Mouse (Mus musculus) B cell, adult (primary cell): ENCODE data around the gene Spty2d1. TPM values are rescaled to one million over a fixed set of nuclear protein-coding genes. Genes with fewer than 3 reads are reported as not detected.

Experiments used
- total RNA-seq: library from RNA; stranded (reverse); gene quantifications from 4 replicates; pipeline ENCODE4 v1.2.4, GENCODE M21; 2023; ENCODE audit not compliant: inconsistent age

The Spty2d1 gene
- total RNA-seq = 89.3 to 99.8 TPM (median 96.1 TPM) in 4 replicates

DNA sequence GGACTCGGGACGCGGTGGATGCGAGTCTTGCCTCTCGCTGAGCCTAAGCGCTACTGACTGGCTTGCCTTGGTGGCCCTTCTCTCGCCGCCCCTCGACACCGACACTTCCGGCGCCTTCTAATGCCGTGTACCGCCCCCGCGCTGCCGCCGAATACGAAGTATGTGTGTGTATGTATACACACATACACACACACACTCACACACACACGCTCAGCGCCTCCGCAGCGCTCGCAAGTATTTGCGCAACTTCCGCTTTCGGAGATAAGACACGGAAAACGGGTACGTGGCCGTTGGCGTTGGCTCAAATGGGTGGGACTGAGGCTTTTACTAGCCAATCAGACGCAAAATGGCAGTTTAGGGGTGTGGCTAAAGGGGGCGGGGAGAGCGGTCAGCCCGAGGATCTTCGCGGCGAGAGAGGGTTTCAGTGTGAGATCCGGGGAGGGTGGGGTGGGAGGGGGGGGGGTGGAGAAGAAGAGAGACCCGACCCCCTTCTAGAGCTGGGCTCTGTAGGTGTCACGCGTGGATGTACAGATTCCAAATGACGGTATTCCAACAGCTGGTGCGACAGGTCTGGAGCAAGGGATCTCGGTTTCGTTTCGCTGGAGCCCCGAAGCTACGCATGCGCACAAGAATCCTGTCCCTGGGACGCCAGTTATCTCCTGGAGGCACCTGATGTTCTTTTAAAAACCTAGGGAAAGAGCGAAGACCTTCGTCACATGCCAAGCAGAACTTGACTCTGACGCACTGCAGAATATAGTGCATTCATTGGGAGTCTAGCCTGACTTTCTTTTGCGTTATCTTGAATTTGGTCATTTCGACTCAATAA is at the start of gene Spty2d1:
TSS of gene Spty2d1 (minus strand) at position 244 of the 826 bp plus-strand sequence.

DNA sequence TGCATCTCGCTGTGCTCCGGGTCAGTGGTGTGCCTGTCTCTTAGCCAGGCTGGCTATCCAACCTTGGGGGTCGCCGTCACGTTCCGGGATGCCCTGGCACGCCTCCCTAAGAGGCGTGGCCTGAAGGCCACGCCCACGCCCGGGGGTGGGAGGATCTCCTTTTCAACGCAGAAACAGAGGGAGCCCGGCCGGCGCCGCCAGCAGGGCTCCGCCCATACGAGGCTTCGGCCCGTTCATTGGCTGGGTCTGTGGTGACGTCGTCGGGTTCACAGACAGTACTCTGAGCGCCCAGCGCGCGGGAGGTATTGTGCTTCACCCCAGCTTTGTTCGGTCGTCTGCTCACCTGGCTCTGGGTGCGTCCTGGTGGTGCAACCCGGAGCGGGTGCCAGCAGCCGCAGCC is 42.2 kb upstream of the Spty2d1 start, which contains the start of gene Tmem86a:
TSS of gene Tmem86a (plus strand) at position 236 of the 400 bp plus-strand sequence.

DNA sequence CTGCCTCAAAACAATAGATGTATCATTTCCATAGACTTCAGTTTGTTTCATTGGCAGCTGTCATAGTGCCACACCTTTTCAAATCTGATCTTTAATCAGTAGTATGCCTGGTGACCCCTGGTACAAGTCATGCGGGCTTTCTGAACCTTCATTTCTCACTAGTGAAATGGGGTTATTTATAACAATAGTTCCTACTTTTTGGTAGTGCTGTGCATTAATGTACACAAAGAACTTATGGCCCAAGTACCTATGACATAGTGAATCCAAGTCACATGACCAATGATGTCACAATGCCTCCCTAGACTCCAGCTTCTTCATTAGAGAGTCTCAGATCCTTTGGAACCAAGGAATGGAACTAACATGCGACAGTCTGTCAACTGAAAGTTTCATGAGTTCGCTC is 24.9 kb downstream of the Spty2d1 start, which contains the start of gene Gm9999:
TSS of gene Gm9999 (plus strand) at position 301 of the 400 bp plus-strand sequence.

DNA sequence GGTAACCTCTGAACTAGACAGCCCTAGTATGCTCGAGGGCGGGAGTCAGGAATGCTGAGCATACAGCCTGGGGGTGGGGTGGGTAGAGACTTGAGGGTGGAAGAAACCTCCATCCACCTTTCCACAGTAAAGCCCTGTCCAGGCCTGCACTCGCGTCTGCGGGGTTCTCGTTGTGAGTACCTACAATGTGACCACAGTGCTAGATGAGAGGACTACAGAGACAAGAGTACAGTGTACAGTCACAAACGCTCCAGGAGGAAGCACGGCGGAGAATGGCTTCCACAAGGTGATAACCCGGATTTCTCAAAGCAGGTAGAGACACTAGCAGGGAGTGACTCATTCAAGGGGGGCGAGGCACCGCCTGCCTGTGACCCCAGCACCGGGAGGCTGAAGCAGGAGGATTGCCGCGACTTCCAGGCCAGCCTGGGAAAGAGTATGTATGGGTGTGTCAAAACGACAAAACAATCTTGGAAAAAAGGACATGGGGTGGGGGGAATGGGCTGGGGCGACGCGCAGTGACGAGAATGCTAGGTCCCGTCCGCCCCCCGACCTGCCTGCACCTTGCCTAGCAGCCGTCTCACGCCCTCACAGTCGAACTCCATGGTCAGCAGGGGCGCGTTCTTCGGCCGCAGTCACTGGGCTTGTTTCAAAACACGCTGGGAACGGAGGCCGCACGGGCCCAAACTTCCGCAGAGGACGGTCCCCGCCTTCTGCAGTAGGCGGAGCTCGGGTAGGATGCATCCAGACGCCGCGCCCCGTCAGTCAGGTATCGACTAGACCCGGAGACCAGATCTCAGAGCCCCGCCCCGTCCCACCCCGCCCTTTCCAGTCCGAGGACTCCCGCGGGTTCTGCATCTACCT is 50.1 kb downstream of the Spty2d1 start, which contains the start of gene Uevld:
TSS of gene Uevld (minus strand) at position 697 of the 861 bp plus-strand sequence.

Other genes with a start within 250 kb of the Spty2d1 start
- gene Hps5, start 212.3 kb downstream of the Spty2d1 start, total RNA-seq = 52.4 to 64.3 TPM (median 57.5 TPM) in 4 replicates
- 55.3 to 67.0 TPM (median 62.3 TPM) in 4 replicates for gene Gtf2h1, start 212.3 kb downstream of the Spty2d1 start, total RNA-seq
- gene Ldha, start 166.9 kb downstream of the Spty2d1 start, total RNA-seq = 177 to 194 TPM (median 177 TPM) in 4 replicates
- not detected in 4 replicates for gene Ldhc, start 147.2 kb downstream of the Spty2d1 start, total RNA-seq
- gene Tsg101, start 88.4 kb downstream of the Spty2d1 start, total RNA-seq = 55.6 to 62.8 TPM (median 60.6 TPM) in 4 replicates
- 4.6 to 8.5 TPM (median 6.1 TPM) in 4 replicates for gene Uevld, start 49.9 kb downstream of the Spty2d1 start, total RNA-seq
- gene Gm9999, start 24.8 kb downstream of the Spty2d1 start, total RNA-seq = not detected in 4 replicates
- 3.0 to 5.2 TPM (median 4.8 TPM) in 4 replicates for gene Tmem86a, start 42.2 kb upstream of the Spty2d1 start, total RNA-seq
- gene Ptpn5, start 125.3 kb upstream of the Spty2d1 start, total RNA-seq = 0.19 to 0.55 TPM in 2 of 4 replicates, not detected in the others
- not detected in 4 replicates for gene Mrgpra6, start 196.5 kb upstream of the Spty2d1 start, total RNA-seq
- not detected in 4 replicates for gene Mrgpra9, start 244.4 kb upstream of the Spty2d1 start, total RNA-seq